Mouse (Mus musculus): ENCODE measurements around the gene Siah1a. TPM values are rescaled to one million over a fixed set of nuclear protein-coding genes. Genes with fewer than 3 reads are reported as not detected.

The Siah1a gene
- polyA plus RNA-seq, 1 experiment = 8.0 TPM

- no peak for TF ChIP-seq GATA1 (IDR thresholded peaks at IDR 0.05; ENCODE audit: low read length)
Measured at GRCm38 (mm10) chr8:86694011-86694410, 51.7 kb downstream of the Siah1a start.

- TF ChIP-seq GATA1 (IDR thresholded peaks at IDR 0.05; ENCODE audit: low read length) = no peak
Measured at GRCm38 (mm10) chr8:86692107-86692506, 53.6 kb downstream of the Siah1a start.

- no peak for TF ChIP-seq GATA1 (IDR thresholded peaks at IDR 0.05; ENCODE audit: low read length)
Measured at GRCm38 (mm10) chr8:86686629-86687028, 59.1 kb downstream of the Siah1a start.

Other genes starting within 250 kb of the Siah1a start
- not detected in 2 replicates for gene Abcc12, start 165.2 kb downstream of the Siah1a start, polyA plus RNA-seq (2012)
- 41.0 and 63.3 TPM in 2 replicates for gene Lonp2, start 121.9 kb downstream of the Siah1a start, polyA plus RNA-seq (2012)
- 0.75 and 0.82 TPM in 2 replicates for gene Gm10638, start 235 bp downstream of the Siah1a start, polyA plus RNA-seq (2012)
- 6.5 and 9.6 TPM in 2 replicates for gene N4bp1, start 139.3 kb upstream of the Siah1a start, polyA plus RNA-seq (2012)

Data from G1E-ER4 (cell line).